Mouse (Mus musculus) spleen, adult 2 months (tissue): ENCODE data around the gene Rpf1.

ENCODE experiments used
- CTCF ChIP-seq: fragments of 200-500 bp; IDR thresholded peaks from 2 replicates; pipeline ENCODE4 v1.5.1; 2011; ENCODE audit warnings: mild to moderate bottlenecking, inconsistent platforms; ENCODE audit not compliant: insufficient read depth, insufficient read length, insufficient replicate concordance; ENCODE audit errors: extremely low read depth
- POLR2A ChIP-seq: fragments of 200-500 bp; IDR thresholded peaks from 2 replicates; pipeline ENCODE4 v1.6.1; 2011; ENCODE audit warnings: low read depth, low read length, inconsistent platforms

DNA sequence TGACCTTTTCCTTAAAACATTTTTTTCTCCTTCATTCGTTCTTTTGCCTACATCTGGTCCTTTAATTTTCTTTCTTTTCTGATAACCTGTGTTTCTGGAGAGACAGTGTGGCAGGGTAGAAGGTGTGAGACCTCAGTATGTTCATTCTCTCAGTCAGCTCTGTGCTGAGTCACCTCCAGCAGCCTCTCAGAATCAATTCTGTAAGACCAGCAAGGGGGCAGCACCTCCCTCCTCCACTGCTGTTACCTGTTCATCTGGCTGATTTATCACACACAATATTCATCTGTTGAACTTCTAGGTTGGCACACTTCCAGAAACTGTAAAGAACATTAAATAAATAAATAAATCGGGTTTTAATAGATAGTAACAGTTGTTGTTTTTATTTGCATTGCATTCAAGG lies 58.3 kb downstream of the Rpf1 start:
- TF ChIP-seq CTCF = no peak
- TF ChIP-seq POLR2A = no peak
